Mouse (Mus musculus): Measurements from ENCODE around the gene Cdk5r1. TPM values are rescaled to one million over a fixed set of nuclear protein-coding genes. Genes with fewer than 3 reads are reported as not detected.
A peak's percentile ranks its signal among the peaks of the same experiment; 100 is the strongest.

The Cdk5r1 gene
- polyA plus RNA-seq, 1 experiment from 2014 or later, result 90.9 TPM

GRCm38 (mm10) chr11:80496640-80497039 lies 19.8 kb downstream of the Cdk5r1 start:
- WGBS, result 80% methylated on average over 1 of the region's 1 CpGs
- no peak overlapping the region for H3K4me3 ChIP-seq
- no peak overlapping the region for H3K4me2 ChIP-seq
- H3K27me3 ChIP-seq, result no peaks in the 10 kb centered on the region
- no peaks in the 10 kb centered on the region for H3K9me3 ChIP-seq
- no peak overlapping the region for H3K27ac ChIP-seq (replicated peaks)
- ATAC-seq (ENCODE audit: low FRiP score, low read depth), result no peak
- H3K36me3 ChIP-seq, result no peaks in the 10 kb centered on the region
- H3K4me1 ChIP-seq (replicated peaks), result peaks cover 24% of the 10 kb centered on the region
- no peak overlapping the region for H3K9ac ChIP-seq

GRCm38 (mm10) chr11:80497225-80497919 lies 20.5 kb downstream of the Cdk5r1 start:
- ATAC-seq (ENCODE audit: low FRiP score, low read depth), result no peak
- H3K4me3 ChIP-seq, result no peak overlapping the region
- peaks cover 24% of the 10 kb centered on the region for H3K4me1 ChIP-seq (replicated peaks)
- no peak overlapping the region for H3K4me2 ChIP-seq
- H3K9me3 ChIP-seq, result no peaks in the 10 kb centered on the region
- no peaks in the 10 kb centered on the region for H3K36me3 ChIP-seq
- 76% methylated on average over 10 of the region's 10 CpGs for WGBS
- H3K27me3 ChIP-seq, result no peaks in the 10 kb centered on the region
- H3K9ac ChIP-seq, result no peak overlapping the region
- H3K27ac ChIP-seq (replicated peaks), result no peak overlapping the region

GRCm38 (mm10) chr11:80498328-80499070 lies 21.7 kb downstream of the Cdk5r1 start:
- WGBS, result 39% methylated on average over 11 of the region's 11 CpGs
- peak overlapping the region; percentile 28 for H3K9ac ChIP-seq

GRCm38 (mm10) chr11:80499550-80499952 lies 22.7 kb downstream of the Cdk5r1 start:
- peak overlapping the region; percentile 83 for H3K27ac ChIP-seq (replicated peaks)
- no peak overlapping the region for H3K4me2 ChIP-seq
- H3K4me1 ChIP-seq (replicated peaks), result peaks cover 41% of the 10 kb centered on the region
- H3K4me3 ChIP-seq, result no peak overlapping the region
- H3K27me3 ChIP-seq, result no peaks in the 10 kb centered on the region
- H3K9ac ChIP-seq, result no peak overlapping the region
- WGBS, result 62% methylated on average over 4 of the region's 4 CpGs
- H3K9me3 ChIP-seq, result no peaks in the 10 kb centered on the region
- H3K36me3 ChIP-seq, result no peaks in the 10 kb centered on the region
- no peak for ATAC-seq (ENCODE audit: low FRiP score, low read depth)

More at GRCm38 (mm10) chr11:80498328-80499070, 21.7 kb downstream of the Cdk5r1 start:
- no peak overlapping the region for H3K4me3 ChIP-seq
- ATAC-seq (ENCODE audit: low FRiP score, low read depth), result peak; percentile 47; the same call in 1 of the 2 replicates
- H3K27me3 ChIP-seq, result no peaks in the 10 kb centered on the region
- H3K9me3 ChIP-seq, result no peaks in the 10 kb centered on the region
- peaks cover 30% of the 10 kb centered on the region for H3K4me1 ChIP-seq (replicated peaks)
- no peak overlapping the region for H3K4me2 ChIP-seq
- H3K36me3 ChIP-seq, result no peaks in the 10 kb centered on the region
- H3K27ac ChIP-seq (replicated peaks), result peak overlapping the region; percentile 83

GRCm38 (mm10) chr11:80503281-80503680 lies 26.5 kb downstream of the Cdk5r1 start:
- ATAC-seq (ENCODE audit: low FRiP score, low read depth), result no peak
- Histone ChIP-seq H3K4me3 (no peak overlapping the region), H3K4me2 (no peak overlapping the region), H3K27ac (replicated peaks) (peak overlapping the region; percentile 98), H3K9ac (no peak overlapping the region), H3K36me3 (no peaks in the 10 kb centered on the region), H3K27me3 (no peaks in the 10 kb centered on the region), H3K9me3 (no peaks in the 10 kb centered on the region), H3K4me1 (replicated peaks) (peaks cover 52% of the 10 kb centered on the region)
- WGBS, result 70% methylated on average over 6 of the region's 6 CpGs

GRCm38 (mm10) chr11:80503726-80504452 lies 27.1 kb downstream of the Cdk5r1 start:
- peaks cover 51% of the 10 kb centered on the region for H3K4me1 ChIP-seq (replicated peaks)
- ATAC-seq (ENCODE audit: low FRiP score, low read depth), result peak; percentile 94
- H3K36me3 ChIP-seq, result no peaks in the 10 kb centered on the region
- no peaks in the 10 kb centered on the region for H3K27me3 ChIP-seq
- H3K9me3 ChIP-seq, result no peaks in the 10 kb centered on the region
- peak overlapping the region; percentile 98 for H3K27ac ChIP-seq (replicated peaks)
- H3K9ac ChIP-seq, result peak overlapping the region; percentile 37
- no peak overlapping the region for H3K4me3 ChIP-seq
- H3K4me2 ChIP-seq, result peak overlapping the region; percentile 38
- 13% methylated on average over 13 of the region's 13 CpGs for WGBS

GRCm38 (mm10) chr11:80504519-80505385 lies 27.9 kb downstream of the Cdk5r1 start:
- H3K4me3 ChIP-seq, result no peak overlapping the region
- peak overlapping the region; percentile 38 for H3K4me2 ChIP-seq
- no peaks in the 10 kb centered on the region for H3K36me3 ChIP-seq
- peaks cover 50% of the 10 kb centered on the region for H3K4me1 ChIP-seq (replicated peaks)
- peak overlapping the region; percentile 37 for H3K9ac ChIP-seq
- peak overlapping the region; percentile 98 for H3K27ac ChIP-seq (replicated peaks)
- ATAC-seq (ENCODE audit: low FRiP score, low read depth), result peak; percentile 9; the same call in 1 of the 2 replicates
- H3K27me3 ChIP-seq, result no peaks in the 10 kb centered on the region
- WGBS, result 34% methylated on average over 6 of the region's 6 CpGs
- no peaks in the 10 kb centered on the region for H3K9me3 ChIP-seq

- no peak for ATAC-seq (ENCODE audit: low FRiP score, low read depth)
- Histone ChIP-seq H3K36me3 (no peaks in the 10 kb centered on the region), H3K27ac (replicated peaks) (peak overlapping the region; percentile 98), H3K27me3 (no peaks in the 10 kb centered on the region), H3K4me2 (no peak overlapping the region), H3K4me3 (no peak overlapping the region), H3K9me3 (no peaks in the 10 kb centered on the region), H3K4me1 (replicated peaks) (peaks cover 46% of the 10 kb centered on the region), H3K9ac (no peak overlapping the region)
- 64% methylated on average over 3 of the region's 3 CpGs for WGBS
Measured at GRCm38 (mm10) chr11:80505581-80505980, 28.8 kb downstream of the Cdk5r1 start.

- ATAC-seq (ENCODE audit: low FRiP score, low read depth), result no peak
- H3K9me3 ChIP-seq, result no peaks in the 10 kb centered on the region
- no peak overlapping the region for H3K4me3 ChIP-seq
- peaks cover 46% of the 10 kb centered on the region for H3K4me1 ChIP-seq (replicated peaks)
- no peaks in the 10 kb centered on the region for H3K27me3 ChIP-seq
- 0 out of 2 replicates have a peak overlapping the region, but pooled peaks have one; percentile 98 for H3K27ac ChIP-seq (replicated peaks)
- H3K9ac ChIP-seq, result no peak overlapping the region
- no peaks in the 10 kb centered on the region for H3K36me3 ChIP-seq
- H3K4me2 ChIP-seq, result no peak overlapping the region
Measured at GRCm38 (mm10) chr11:80506483-80506882, 29.7 kb downstream of the Cdk5r1 start.

GRCm38 (mm10) chr11:80507791-80508190 lies 31.0 kb downstream of the Cdk5r1 start:
- H3K4me3 ChIP-seq, result no peak overlapping the region
- WGBS, result 86% methylated on average over 6 of the region's 6 CpGs
- no peak overlapping the region for H3K4me2 ChIP-seq
- no peaks in the 10 kb centered on the region for H3K36me3 ChIP-seq
- H3K9ac ChIP-seq, result no peak overlapping the region
- H3K4me1 ChIP-seq (replicated peaks), result peaks cover 50% of the 10 kb centered on the region
- H3K27ac ChIP-seq (replicated peaks), result no peak overlapping the region
- H3K9me3 ChIP-seq, result no peaks in the 10 kb centered on the region
- no peak for ATAC-seq (ENCODE audit: low FRiP score, low read depth)
- no peaks in the 10 kb centered on the region for H3K27me3 ChIP-seq
